Mouse (Mus musculus) liver, adult 2 months (tissue): ENCODE results near the gene Dock9.

Experiments
- CTCF ChIP-seq: fragments of 200-500 bp; IDR thresholded peaks from 2 replicates; pipeline ENCODE4 v1.5.1; 2011; ENCODE audit warnings: low read depth, low read length, control low read depth
- POLR2A ChIP-seq: fragments of 200-500 bp; IDR thresholded peaks from 2 replicates; pipeline ENCODE4 v1.6.1; 2011; ENCODE audit warnings: low read length, control low read depth; ENCODE audit not compliant: insufficient read depth; ENCODE audit errors: extremely low read depth

DNA sequence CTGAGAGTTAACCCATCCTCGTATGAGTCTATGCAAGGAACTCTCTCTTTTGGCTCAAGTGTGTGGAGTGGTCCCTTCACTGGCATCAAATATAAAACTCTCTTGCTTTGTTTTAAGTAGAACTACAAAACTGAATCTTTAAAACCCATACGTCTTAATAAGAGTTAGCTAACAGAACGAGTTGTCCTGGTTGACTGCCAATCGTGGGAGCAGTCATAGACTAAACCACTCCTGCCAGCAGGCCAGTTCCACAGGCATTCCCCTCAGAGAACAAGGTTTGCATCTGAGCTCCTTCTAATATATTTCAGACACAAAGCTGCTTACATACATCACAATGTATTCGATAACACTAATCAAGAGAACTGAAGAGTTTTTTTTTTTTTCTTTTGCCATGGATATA is 203.0 kb downstream of the Dock9 start:
- TF ChIP-seq CTCF, result no peak
- no peak for TF ChIP-seq POLR2A
